Mouse (Mus musculus): ENCODE measurements around the gene Nr5a2. TPM values are rescaled to one million over a fixed set of nuclear protein-coding genes. Genes with fewer than 3 reads are reported as not detected.

The Nr5a2 gene
- polyA plus RNA-seq, 1 experiment from 2014 or later = 0.14 TPM

GRCm38 (mm10) chr1:136973016-136973415 lies 12.8 kb upstream of the Nr5a2 start:
- Histone ChIP-seq H3K36me3 (ENCODE audit: control insufficient read depth, insufficient read depth, low read length) (no peaks in the 10 kb centered on the region), H3K27me3 (ENCODE audit: control insufficient read depth, insufficient read depth, low read length) (no peaks in the 10 kb centered on the region), H3K9me3 (replicated peaks; ENCODE audit: control insufficient read depth, low read length) (no peaks in the 10 kb centered on the region), H3K9ac (ENCODE audit: low read depth, low read length) (no peak overlapping the region), H3K4me2 (no peak overlapping the region), H3K4me1 (ENCODE audit: control insufficient read depth, insufficient read depth, low read length) (no peaks in the 10 kb centered on the region), H3K4me3 (ENCODE audit: low read depth, low read length) (no peak overlapping the region), H3K27ac (ENCODE audit: low read depth, low read length) (no peak overlapping the region)
- 80% methylated on average over 5 of the region's 5 CpGs for WGBS (ENCODE audit: insufficient replicate concordance)
- no peak for ATAC-seq (replicated peaks; ENCODE audit: insufficient number of reproducible peaks, low FRiP score, low TSS enrichment)

- no peak overlapping the region for H3K9ac ChIP-seq (ENCODE audit: low read depth, low read length)
- H3K9me3 ChIP-seq (replicated peaks; ENCODE audit: control insufficient read depth, low read length) = no peaks in the 10 kb centered on the region
- H3K4me3 ChIP-seq (ENCODE audit: low read depth, low read length) = no peak overlapping the region
- no peaks in the 10 kb centered on the region for H3K27me3 ChIP-seq (ENCODE audit: control insufficient read depth, insufficient read depth, low read length)
- no peaks in the 10 kb centered on the region for H3K36me3 ChIP-seq (ENCODE audit: control insufficient read depth, insufficient read depth, low read length)
- WGBS (ENCODE audit: insufficient replicate concordance) = 76% methylated on average over 8 of the region's 8 CpGs
- H3K27ac ChIP-seq (ENCODE audit: low read depth, low read length) = no peak overlapping the region
- no peak for ATAC-seq (replicated peaks; ENCODE audit: insufficient number of reproducible peaks, low FRiP score, low TSS enrichment)
- no peak overlapping the region for H3K4me2 ChIP-seq
- H3K4me1 ChIP-seq (ENCODE audit: control insufficient read depth, insufficient read depth, low read length) = no peaks in the 10 kb centered on the region
These were observed 10.7 kb upstream of the Nr5a2 start for GRCm38 (mm10) chr1:136970995-136971394.

- Histone ChIP-seq H3K36me3 (ENCODE audit: control insufficient read depth, insufficient read depth, low read length) (no peaks in the 10 kb centered on the region), H3K4me1 (ENCODE audit: control insufficient read depth, insufficient read depth, low read length) (no peaks in the 10 kb centered on the region), H3K9ac (ENCODE audit: low read depth, low read length) (no peak overlapping the region), H3K4me2 (no peak overlapping the region), H3K27me3 (ENCODE audit: control insufficient read depth, insufficient read depth, low read length) (no peaks in the 10 kb centered on the region), H3K4me3 (ENCODE audit: low read depth, low read length) (no peak overlapping the region), H3K9me3 (replicated peaks; ENCODE audit: control insufficient read depth, low read length) (no peaks in the 10 kb centered on the region), H3K27ac (ENCODE audit: low read depth, low read length) (no peak overlapping the region)
- 72% methylated on average over 12 of the region's 12 CpGs for WGBS (ENCODE audit: insufficient replicate concordance)
- ATAC-seq (replicated peaks; ENCODE audit: insufficient number of reproducible peaks, low FRiP score, low TSS enrichment) = no peak
These were observed 6.6 kb upstream of the Nr5a2 start for GRCm38 (mm10) chr1:136966728-136967386.

GRCm38 (mm10) chr1:136959491-136959890 lies 757 bp downstream of the Nr5a2 start:
- Histone ChIP-seq H3K27me3 (ENCODE audit: control insufficient read depth, insufficient read depth, low read length) (peaks cover 21% of the 10 kb centered on the region), H3K27ac (ENCODE audit: low read depth, low read length) (no peak overlapping the region), H3K4me3 (ENCODE audit: low read depth, low read length) (no peak overlapping the region), H3K4me1 (ENCODE audit: control insufficient read depth, insufficient read depth, low read length) (peaks cover 5% of the 10 kb centered on the region; the same call in 1 of the 2 replicates), H3K4me2 (no peak overlapping the region), H3K9me3 (replicated peaks; ENCODE audit: control insufficient read depth, low read length) (no peaks in the 10 kb centered on the region), H3K36me3 (ENCODE audit: control insufficient read depth, insufficient read depth, low read length) (no peaks in the 10 kb centered on the region), H3K9ac (ENCODE audit: low read depth, low read length) (no peak overlapping the region)
- ATAC-seq (replicated peaks; ENCODE audit: insufficient number of reproducible peaks, low FRiP score, low TSS enrichment) = no peak
- WGBS (ENCODE audit: insufficient replicate concordance) = 71% methylated on average over 1 of the region's 1 CpGs

- Histone ChIP-seq H3K4me3 (ENCODE audit: low read depth, low read length) (no peak overlapping the region), H3K27ac (ENCODE audit: low read depth, low read length) (no peak overlapping the region), H3K4me2 (peak overlapping the region; percentile 29; the same call in 1 of the 2 replicates), H3K27me3 (ENCODE audit: control insufficient read depth, insufficient read depth, low read length) (peaks cover 29% of the 10 kb centered on the region), H3K4me1 (ENCODE audit: control insufficient read depth, insufficient read depth, low read length) (peaks cover 5% of the 10 kb centered on the region; the same call in 1 of the 2 replicates), H3K36me3 (ENCODE audit: control insufficient read depth, insufficient read depth, low read length) (no peaks in the 10 kb centered on the region), H3K9me3 (replicated peaks; ENCODE audit: control insufficient read depth, low read length) (no peaks in the 10 kb centered on the region), H3K9ac (ENCODE audit: low read depth, low read length) (no peak overlapping the region)
- ATAC-seq (replicated peaks; ENCODE audit: insufficient number of reproducible peaks, low FRiP score, low TSS enrichment) = no peak
- 7% methylated on average over 9 of the region's 9 CpGs for WGBS (ENCODE audit: insufficient replicate concordance)
These were observed 1.6 kb downstream of the Nr5a2 start for GRCm38 (mm10) chr1:136958666-136959065.

GRCm38 (mm10) chr1:136958185-136958584 lies 2.1 kb downstream of the Nr5a2 start:
- H3K4me2 ChIP-seq = peak overlapping the region; percentile 47
- ATAC-seq (replicated peaks; ENCODE audit: insufficient number of reproducible peaks, low FRiP score, low TSS enrichment) = no peak
- H3K9ac ChIP-seq (ENCODE audit: low read depth, low read length) = no peak overlapping the region
- no peaks in the 10 kb centered on the region for H3K9me3 ChIP-seq (replicated peaks; ENCODE audit: control insufficient read depth, low read length)
- no peak overlapping the region for H3K27ac ChIP-seq (ENCODE audit: low read depth, low read length)
- H3K27me3 ChIP-seq (ENCODE audit: control insufficient read depth, insufficient read depth, low read length) = peaks cover 29% of the 10 kb centered on the region
- peaks cover 5% of the 10 kb centered on the region; the same call in 1 of the 2 replicates for H3K4me1 ChIP-seq (ENCODE audit: control insufficient read depth, insufficient read depth, low read length)
- peak overlapping the region; percentile 16; the same call in 1 of the 2 replicates for H3K4me3 ChIP-seq (ENCODE audit: low read depth, low read length)
- H3K36me3 ChIP-seq (ENCODE audit: control insufficient read depth, insufficient read depth, low read length) = no peaks in the 10 kb centered on the region
- WGBS (ENCODE audit: insufficient replicate concordance) = under 1% methylated on average over 7 of the region's 13 CpGs

- peak overlapping the region; percentile 47 for H3K4me2 ChIP-seq
- WGBS (ENCODE audit: insufficient replicate concordance) = 21% methylated on average over 8 of the region's 8 CpGs
- no peaks in the 10 kb centered on the region for H3K9me3 ChIP-seq (replicated peaks; ENCODE audit: control insufficient read depth, low read length)
- no peak for ATAC-seq (replicated peaks; ENCODE audit: insufficient number of reproducible peaks, low FRiP score, low TSS enrichment)
- no peaks in the 10 kb centered on the region for H3K36me3 ChIP-seq (ENCODE audit: control insufficient read depth, insufficient read depth, low read length)
- H3K27ac ChIP-seq (ENCODE audit: low read depth, low read length) = no peak overlapping the region
- H3K27me3 ChIP-seq (ENCODE audit: control insufficient read depth, insufficient read depth, low read length) = peaks cover 33% of the 10 kb centered on the region
- H3K4me1 ChIP-seq (ENCODE audit: control insufficient read depth, insufficient read depth, low read length) = peaks cover 9% of the 10 kb centered on the region
- H3K9ac ChIP-seq (ENCODE audit: low read depth, low read length) = no peak overlapping the region
- H3K4me3 ChIP-seq (ENCODE audit: low read depth, low read length) = no peak overlapping the region
These were observed 2.6 kb downstream of the Nr5a2 start for GRCm38 (mm10) chr1:136957696-136958095.

GRCm38 (mm10) chr1:136954108-136954494 lies 6.1 kb downstream of the Nr5a2 start:
- 35% methylated on average over 3 of the region's 3 CpGs for WGBS (ENCODE audit: insufficient replicate concordance)
- H3K9ac ChIP-seq (ENCODE audit: low read depth, low read length) = no peak overlapping the region
- ATAC-seq (replicated peaks; ENCODE audit: insufficient number of reproducible peaks, low FRiP score, low TSS enrichment) = no peak

More at GRCm38 (mm10) chr1:136954108-136954494, 6.1 kb downstream of the Nr5a2 start:
- no peaks in the 10 kb centered on the region for H3K36me3 ChIP-seq (ENCODE audit: control insufficient read depth, insufficient read depth, low read length)
- no peak overlapping the region for H3K4me3 ChIP-seq (ENCODE audit: low read depth, low read length)
- H3K9me3 ChIP-seq (replicated peaks; ENCODE audit: control insufficient read depth, low read length) = 0 out of 2 replicates have a peak, but pooled peaks cover 3% of the 10 kb centered on the region
- peaks cover 14% of the 10 kb centered on the region for H3K4me1 ChIP-seq (ENCODE audit: control insufficient read depth, insufficient read depth, low read length)
- H3K27me3 ChIP-seq (ENCODE audit: control insufficient read depth, insufficient read depth, low read length) = peaks cover 68% of the 10 kb centered on the region
- no peak overlapping the region for H3K4me2 ChIP-seq
- H3K27ac ChIP-seq (ENCODE audit: low read depth, low read length) = no peak overlapping the region
